Mouse (Mus musculus) forebrain, embryonic 12.5 days (tissue): ENCODE measurements around the gene Rmdn3. TPM values are rescaled to one million over a fixed set of nuclear protein-coding genes. Genes with fewer than 3 reads are reported as not detected.

ENCODE experiments used
- ATAC-seq: fragments of 200-750 bp; cut with Nextera tagmentation; 2 replicates; pipeline ENCODE4 v1.8.0; 2017; ENCODE audit warnings: moderate TSS enrichment; ENCODE audit not compliant: low FRiP score
- H3K27ac ChIP-seq: fragments of 300-500 bp; sonication (generic); 2 replicates; pipeline ENCODE4 v1.5.1; 2016; ENCODE audit warnings: mild to moderate bottlenecking
- H3K27me3 ChIP-seq: fragments of 300-500 bp; sonication (generic); 2 replicates; pipeline ENCODE4 v1.6.1; 2016; ENCODE audit warnings: mild to moderate bottlenecking
- H3K36me3 ChIP-seq: fragments of 300-500 bp; sonication (generic); replicated peaks from 2 replicates; pipeline ENCODE4 v1.6.1; 2016; ENCODE audit warnings: mild to moderate bottlenecking
- H3K4me1 ChIP-seq: fragments of 300-500 bp; sonication (generic); 2 replicates; pipeline ENCODE4 v1.6.1; 2016
- H3K4me2 ChIP-seq: fragments of 300-500 bp; sonication (generic); 2 replicates; pipeline ENCODE4 v1.6.1; 2016; ENCODE audit warnings: mild to moderate bottlenecking, moderate library complexity
- H3K4me3 ChIP-seq: fragments of 300-500 bp; sonication (generic); replicated peaks from 2 replicates; pipeline ENCODE4 v1.5.1; 2016; ENCODE audit warnings: mild to moderate bottlenecking
- H3K9ac ChIP-seq: fragments of 300-500 bp; sonication (generic); 2 replicates; pipeline ENCODE4 v1.6.1; 2016; ENCODE audit warnings: mild to moderate bottlenecking
- H3K9me3 ChIP-seq: fragments of 300-500 bp; sonication (generic); 2 replicates; pipeline ENCODE4 v1.6.1; 2016
- WGBS: fragments of 180-500 bp; shearing (Covaris S2); methylation state at CpG from one replicate; pipeline ENCODE4 v1.1.7; 2016; 5-methylcytosine and 5-hydroxymethylcytosine counted together
- polyA plus RNA-seq: library from polyadenylated mRNA; unstranded; fragments of >200 nt; fragmentation: Nextera tagmentation; extraction: Ambion mirVana; gene quantifications from 2 replicates; pipeline ENCODE4 v1.2.1, GENCODE M21; 2016

Gene Rmdn3
- polyA plus RNA-seq, 1 experiment from 2014 or later = 43.6 TPM

- H3K27me3 ChIP-seq = no peaks in the 10 kb centered on the region
- H3K27ac ChIP-seq = no peak overlapping the region
- WGBS = 89% methylated on average over 5 of the region's 5 CpGs
- peaks cover 90% of the 10 kb centered on the region for H3K36me3 ChIP-seq
- no peaks in the 10 kb centered on the region for H3K9me3 ChIP-seq
- H3K9ac ChIP-seq = no peak overlapping the region
- H3K4me3 ChIP-seq = no peak overlapping the region
- H3K4me1 ChIP-seq = no peaks in the 10 kb centered on the region
- no peak overlapping the region for H3K4me2 ChIP-seq
- no peak for ATAC-seq
These were observed 20.4 kb downstream of the Rmdn3 start for GRCm38 (mm10) chr2:119136346-119136898.

DNA sequence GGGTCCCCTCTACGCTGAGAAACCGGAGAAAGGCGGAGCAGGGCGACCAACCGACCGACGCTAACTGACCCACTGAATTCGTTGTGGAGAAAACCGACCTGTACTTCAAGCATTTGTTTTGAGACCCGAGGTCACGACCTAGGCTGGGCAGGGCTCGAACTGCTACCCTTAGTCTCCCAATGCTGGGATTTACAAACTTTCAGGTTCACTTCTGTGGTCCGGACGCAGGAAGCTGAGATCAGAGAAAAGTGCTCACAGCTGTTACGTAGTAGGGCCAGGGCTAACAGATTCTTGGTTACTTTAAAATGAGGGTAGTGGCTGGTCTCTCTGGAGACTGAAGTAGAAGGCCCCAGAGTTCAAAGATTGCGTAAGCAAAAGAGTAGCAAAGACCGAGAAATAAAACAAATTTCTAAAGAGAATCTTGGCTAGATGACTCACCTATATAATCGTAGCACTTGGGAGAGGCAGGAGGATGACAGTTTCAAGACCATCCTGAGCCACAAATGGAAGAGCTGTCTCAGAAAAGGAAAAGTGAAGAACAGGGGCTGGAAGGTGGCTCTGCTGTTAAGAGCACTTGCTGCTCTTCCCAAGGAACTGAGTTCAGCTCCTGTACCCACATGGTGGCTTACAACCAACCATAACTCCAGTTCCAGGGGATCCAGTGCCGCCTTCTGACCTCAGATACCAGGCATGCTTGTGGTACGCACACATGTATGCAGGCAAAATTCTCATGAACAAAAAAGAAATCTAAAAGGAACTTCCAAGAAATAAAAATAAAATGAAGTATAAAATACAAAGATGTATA lies 43.5 kb downstream of the Rmdn3 start:
- H3K9me3 ChIP-seq = no peaks in the 10 kb centered on the region
- H3K27me3 ChIP-seq = no peaks in the 10 kb centered on the region
- H3K4me1 ChIP-seq = peaks cover 24% of the 10 kb centered on the region
- H3K36me3 ChIP-seq = peaks cover 24% of the 10 kb centered on the region
- peak overlapping the region; percentile 73 for H3K9ac ChIP-seq
- 15% methylated on average over 20 of the region's 20 CpGs for WGBS
- H3K27ac ChIP-seq = peak overlapping the region; percentile 84
- H3K4me2 ChIP-seq = peak overlapping the region; percentile 92
- H3K4me3 ChIP-seq = peak overlapping the region; percentile 71
- peak; percentile 9; the same call in 1 of the 2 replicates for ATAC-seq

DNA sequence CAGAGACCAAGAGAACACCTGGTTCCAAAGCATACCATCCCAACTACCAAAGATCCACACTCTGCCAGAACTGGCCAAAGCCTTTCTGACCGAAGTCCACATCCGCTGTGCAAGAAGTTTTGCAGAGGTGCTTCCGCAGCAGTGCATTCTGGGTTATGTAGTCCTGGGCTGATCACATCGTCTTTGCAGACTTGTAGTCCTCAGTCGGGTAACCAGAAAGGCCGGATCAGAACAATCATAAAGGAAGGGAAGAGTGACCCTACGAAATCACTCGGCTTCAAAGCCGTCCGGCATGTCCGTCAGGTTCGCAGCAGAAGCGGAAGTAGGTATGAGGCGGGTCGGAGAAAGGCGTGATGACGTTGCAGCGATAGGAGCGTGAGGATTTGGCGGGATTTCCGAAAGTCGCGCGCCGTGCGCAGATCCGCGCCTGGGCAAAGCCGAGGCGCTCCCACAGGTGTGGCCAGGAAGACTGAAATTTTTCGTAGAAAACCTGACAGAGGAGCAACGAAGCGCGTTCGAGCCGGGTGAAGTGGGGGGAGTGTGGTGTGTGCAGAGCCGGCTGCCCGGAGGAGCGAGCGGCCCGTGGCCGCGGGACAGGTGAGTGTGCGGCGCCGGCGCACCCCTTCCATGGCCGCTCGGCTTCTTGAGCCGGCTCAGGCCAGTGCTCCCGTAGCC lies 44.3 kb downstream of the Rmdn3 start, which contains the start of gene Rad51:
Gene Rad51 (plus strand): TSS at position 356 of the 675 bp plus-strand sequence.
- Histone ChIP-seq H3K27me3 (no peaks in the 10 kb centered on the region), H3K4me3 (peak within 1 kb of the TSS; percentile 71), H3K4me2 (peak within 1 kb of the TSS; percentile 92), H3K36me3 (peaks cover 17% of the 10 kb centered on the region), H3K9ac (peak within 1 kb of the TSS; percentile 73), H3K9me3 (no peaks in the 10 kb centered on the region), H3K27ac (peak within 1 kb of the TSS; percentile 84), H3K4me1 (peaks cover 24% of the 10 kb centered on the region)
- WGBS = under 1% methylated on average over 51 of the region's 51 CpGs
- peak; percentile 94 for ATAC-seq

DNA sequence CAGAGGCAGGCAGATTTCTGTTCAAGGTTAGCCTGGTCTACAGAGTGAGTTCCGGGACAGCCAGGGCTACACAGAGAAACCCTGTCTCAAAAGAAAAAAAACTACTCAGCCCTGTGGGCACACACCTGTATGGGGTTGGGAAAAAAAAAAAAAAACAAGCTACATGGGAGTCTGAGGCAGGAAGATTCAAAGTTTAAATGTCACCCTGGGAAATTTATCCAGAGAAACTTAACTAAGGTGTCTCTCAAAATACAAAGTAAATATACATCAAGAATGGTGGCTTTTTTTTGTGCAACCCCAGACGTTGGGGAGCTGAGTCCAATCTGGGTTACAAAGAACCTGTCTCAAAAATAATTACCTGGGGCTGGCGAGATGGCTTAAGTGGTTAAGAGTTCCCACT lies 45.8 kb downstream of the Rmdn3 start:
- H3K9me3 ChIP-seq = no peaks in the 10 kb centered on the region
- ATAC-seq = no peak
- no peak overlapping the region for H3K4me2 ChIP-seq
- no peak overlapping the region for H3K9ac ChIP-seq
- H3K4me3 ChIP-seq = no peak overlapping the region
- WGBS = 93% methylated on average over 3 of the region's 3 CpGs
- no peaks in the 10 kb centered on the region for H3K27me3 ChIP-seq
- H3K4me1 ChIP-seq = peaks cover 24% of the 10 kb centered on the region
- peaks cover 9% of the 10 kb centered on the region for H3K36me3 ChIP-seq
- H3K27ac ChIP-seq = no peak overlapping the region

- peaks cover 11% of the 10 kb centered on the region for H3K4me1 ChIP-seq
- ATAC-seq = no peak
- H3K4me3 ChIP-seq = no peak overlapping the region
- 69% methylated on average over 4 of the region's 4 CpGs for WGBS
- H3K9ac ChIP-seq = no peak overlapping the region
- H3K27me3 ChIP-seq = no peaks in the 10 kb centered on the region
- peaks cover 14% of the 10 kb centered on the region for H3K36me3 ChIP-seq
- no peak overlapping the region for H3K4me2 ChIP-seq
- H3K27ac ChIP-seq = no peak overlapping the region
- H3K9me3 ChIP-seq = no peaks in the 10 kb centered on the region
These were observed 48.3 kb downstream of the Rmdn3 start for GRCm38 (mm10) chr2:119108554-119108953.

- Histone ChIP-seq H3K4me2 (no peak overlapping the region), H3K36me3 (peaks cover 34% of the 10 kb centered on the region), H3K9ac (no peak overlapping the region), H3K4me3 (no peak overlapping the region), H3K27me3 (no peaks in the 10 kb centered on the region), H3K4me1 (peaks cover under 1% of the 10 kb centered on the region; the same call in 1 of the 2 replicates), H3K27ac (no peak overlapping the region), H3K9me3 (no peaks in the 10 kb centered on the region)
- WGBS = 88% methylated on average over 5 of the region's 5 CpGs
- no peak for ATAC-seq
These were observed 50.3 kb downstream of the Rmdn3 start for GRCm38 (mm10) chr2:119106583-119106982.

DNA sequence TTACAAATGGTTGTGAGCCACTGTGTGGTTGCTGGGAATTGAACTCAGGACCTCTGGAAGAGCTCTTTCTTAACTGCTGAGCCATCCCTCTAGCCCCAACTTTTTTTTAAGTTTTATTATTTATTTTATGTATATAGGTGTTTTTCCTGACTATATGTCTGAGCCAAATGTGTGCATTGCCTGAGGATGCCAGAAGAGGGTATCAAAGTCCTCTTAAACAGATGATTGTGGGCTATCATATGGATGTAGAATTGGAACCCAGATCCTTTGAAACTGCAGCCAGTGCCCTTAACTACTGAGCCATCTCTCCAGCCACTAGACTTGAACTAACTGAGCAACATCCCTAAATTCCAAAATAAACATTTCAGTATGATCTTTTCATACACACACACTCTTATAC lies 55.3 kb downstream of the Rmdn3 start:
- Histone ChIP-seq H3K27ac (no peak overlapping the region), H3K36me3 (peaks cover 45% of the 10 kb centered on the region), H3K4me2 (no peak overlapping the region), H3K27me3 (no peaks in the 10 kb centered on the region), H3K4me3 (no peak overlapping the region), H3K9ac (no peak overlapping the region), H3K4me1 (no peaks in the 10 kb centered on the region), H3K9me3 (no peaks in the 10 kb centered on the region)
- no peak for ATAC-seq

Other genes with a start within 250 kb of the Rmdn3 start
- 12.9 and 14.7 TPM in 2 replicates for gene Chst14, start 230.5 kb downstream of the Rmdn3 start, polyA plus RNA-seq
- gene Ccdc32, start 127.6 kb downstream of the Rmdn3 start, polyA plus RNA-seq = 25.3 and 26.4 TPM in 2 replicates
- gene Rpusd2, start 122.2 kb downstream of the Rmdn3 start, polyA plus RNA-seq = 7.0 and 7.7 TPM in 2 replicates
- gene Knl1, start 109.9 kb downstream of the Rmdn3 start, polyA plus RNA-seq = 71.0 and 84.4 TPM in 2 replicates
- gene Rad51, start 44.2 kb downstream of the Rmdn3 start, polyA plus RNA-seq = 66.5 and 67.6 TPM in 2 replicates
- 2.2 and 2.3 TPM in 2 replicates for gene Gchfr, start 10.7 kb upstream of the Rmdn3 start, polyA plus RNA-seq
- gene Gm14137, start 17.5 kb upstream of the Rmdn3 start, polyA plus RNA-seq = 1.0 and 1.5 TPM in 2 replicates
- gene Zfyve19, start 51.6 kb upstream of the Rmdn3 start, polyA plus RNA-seq = 45.9 and 51.1 TPM in 2 replicates
- gene Dnajc17, start 51.8 kb upstream of the Rmdn3 start, polyA plus RNA-seq = 26.0 and 26.7 TPM in 2 replicates
- not detected in 2 replicates for gene Ppp1r14d, start 72.9 kb upstream of the Rmdn3 start, polyA plus RNA-seq
- 2.0 and 2.1 TPM in 2 replicates for gene Spint1, start 80.3 kb upstream of the Rmdn3 start, polyA plus RNA-seq
- gene Rhov, start 114.2 kb upstream of the Rmdn3 start, polyA plus RNA-seq = 3.7 and 3.9 TPM in 2 replicates
- gene Vps18, start 131.7 kb upstream of the Rmdn3 start, polyA plus RNA-seq = 25.5 and 27.4 TPM in 2 replicates
- 3.5 and 3.8 TPM in 2 replicates for gene Dll4, start 168.8 kb upstream of the Rmdn3 start, polyA plus RNA-seq
- gene Chac1, start 194.2 kb upstream of the Rmdn3 start, polyA plus RNA-seq = 2.4 and 2.7 TPM in 2 replicates